Mouse (Mus musculus) erythroblast, embryonic 14.5 days (primary cell): Measurements from ENCODE around the gene Gadd45b.

Experiments used
- GATA1 ChIP-seq: IDR thresholded peaks from 2 replicates; pipeline ENCODE4 v1.6.1; 2012; ENCODE audit warnings: low read length, inconsistent platforms, mixed read lengths
- TAL1 ChIP-seq: IDR thresholded peaks from 3 replicates; pipeline ENCODE4 v1.6.1; 2012; ENCODE audit warnings: low read length, inconsistent platforms, mixed read lengths

DNA sequence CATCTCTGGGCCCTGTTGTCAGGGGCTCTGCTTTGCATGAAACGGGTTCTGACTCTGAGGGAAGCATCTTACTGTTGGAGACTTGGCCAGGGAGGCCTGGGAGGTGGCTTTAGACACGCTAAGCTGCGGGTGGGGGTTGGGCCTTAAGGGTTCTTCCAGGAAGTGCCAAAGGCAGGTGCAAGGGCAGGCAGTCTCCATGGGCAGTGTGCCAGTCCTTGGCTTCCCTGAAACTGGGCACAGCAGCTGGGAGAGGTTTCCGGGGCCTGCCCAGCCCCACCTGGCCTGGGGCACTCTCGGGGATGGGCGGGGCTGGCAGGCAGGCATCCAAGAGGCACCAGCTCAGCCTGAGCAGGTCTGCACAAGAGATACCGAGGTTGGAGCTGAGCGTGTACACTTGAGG lies 7.8 kb downstream of the Gadd45b start:
- TF ChIP-seq TAL1, result no peak
- no peak for TF ChIP-seq GATA1
